Mouse (Mus musculus) testis, adult 2 months (tissue): Measurements from ENCODE around the gene Ntn3. TPM values are rescaled to one million over a fixed set of nuclear protein-coding genes. Genes with fewer than 3 reads are reported as not detected.

Experiments
- H3K27ac ChIP-seq: fragments of 200-500 bp; 2 replicates; pipeline ENCODE4 v1.5.1; 2012; ENCODE audit warnings: low read depth, low read length; ENCODE audit not compliant: control insufficient read depth, insufficient read depth
- H3K27me3 ChIP-seq: fragments of 200-500 bp; 2 replicates; pipeline ENCODE4 v1.6.1; 2012; ENCODE audit warnings: mild to moderate bottlenecking, low read length, moderate library complexity; ENCODE audit not compliant: control insufficient read depth, insufficient read depth
- H3K36me3 ChIP-seq: fragments of 200-500 bp; 2 replicates; pipeline ENCODE4 v1.6.1; 2012; ENCODE audit warnings: mild to moderate bottlenecking, low read length; ENCODE audit not compliant: control insufficient read depth, insufficient read depth
- H3K4me1 ChIP-seq: fragments of 200-500 bp; 2 replicates; pipeline ENCODE4 v1.6.1; 2012; ENCODE audit warnings: low read length; ENCODE audit not compliant: control insufficient read depth, insufficient read depth
- H3K4me3 ChIP-seq: fragments of 200-500 bp; 2 replicates; pipeline ENCODE4 v1.5.1; 2012; ENCODE audit warnings: low read depth, mild to moderate bottlenecking, low read length, moderate library complexity, mixed read lengths; ENCODE audit not compliant: control insufficient read depth
- CTCF ChIP-seq: fragments of 200-500 bp; IDR thresholded peaks from 2 replicates; pipeline ENCODE4 v1.5.1; 2012; ENCODE audit warnings: low read depth, mild to moderate bottlenecking, inconsistent platforms, low read length, moderate library complexity; ENCODE audit not compliant: control insufficient read depth, insufficient read depth, insufficient replicate concordance
- POLR2A ChIP-seq: fragments of 200-500 bp; IDR thresholded peaks from 2 replicates; pipeline ENCODE4 v1.6.1; 2012; ENCODE audit warnings: low read depth, mild to moderate bottlenecking, inconsistent platforms, low read length, moderate library complexity; ENCODE audit not compliant: control insufficient read depth
- polyA plus RNA-seq: library from polyadenylated mRNA; depleted of rRNA; stranded (reverse); fragments of >200 nt; gene quantifications from 2 replicates; pipeline ENCODE4 v1.2.3, GENCODE M21; 2012

The Ntn3 gene
- polyA plus RNA-seq, 1 experiment: 0.54 TPM

GRCm38 (mm10) chr17:24209916-24210240, 547 bp upstream of the Ntn3 start:
- Histone ChIP-seq H3K36me3 (no peaks in the 10 kb centered on the region), H3K4me1 (peaks cover 47% of the 10 kb centered on the region), H3K27me3 (no peaks in the 10 kb centered on the region), H3K4me3 (no peak overlapping the region), H3K27ac (no peak overlapping the region)
- TF ChIP-seq POLR2A (no peak), CTCF (no peak)

- H3K27me3 ChIP-seq: no peaks in the 10 kb centered on the region
- peaks cover 53% of the 10 kb centered on the region for H3K4me1 ChIP-seq
- no peak overlapping the region for H3K27ac ChIP-seq
These were observed 689 bp downstream of the Ntn3 start for GRCm38 (mm10) chr17:24208641-24209042.

GRCm38 (mm10) chr17:24207768-24208640, 1.3 kb downstream of the Ntn3 start:
- TF ChIP-seq CTCF: no peak
- TF ChIP-seq POLR2A: no peak
- H3K27me3 ChIP-seq: no peaks in the 10 kb centered on the region
- no peaks in the 10 kb centered on the region for H3K36me3 ChIP-seq
- no peak overlapping the region; the same call in 1 of the 2 replicates for H3K4me3 ChIP-seq
- H3K4me1 ChIP-seq: peaks cover 53% of the 10 kb centered on the region
- no peak overlapping the region for H3K27ac ChIP-seq

More at GRCm38 (mm10) chr17:24208641-24209042, 689 bp downstream of the Ntn3 start:
- H3K36me3 ChIP-seq: no peaks in the 10 kb centered on the region
- H3K4me3 ChIP-seq: peak overlapping the region; percentile 67
- no peak for TF ChIP-seq CTCF
- TF ChIP-seq POLR2A: no peak

GRCm38 (mm10) chr17:24206451-24207351, 2.6 kb downstream of the Ntn3 start:
- TF ChIP-seq CTCF (no peak), POLR2A (no peak)
- no peaks in the 10 kb centered on the region for H3K36me3 ChIP-seq
- H3K27ac ChIP-seq: no peak overlapping the region
- H3K4me3 ChIP-seq: peak overlapping the region; percentile 84
- peaks cover 47% of the 10 kb centered on the region for H3K4me1 ChIP-seq
- H3K27me3 ChIP-seq: no peaks in the 10 kb centered on the region

- Histone ChIP-seq H3K4me3 (peak overlapping the region; percentile 84), H3K27ac (peak overlapping the region; percentile 10; the same call in 1 of the 2 replicates), H3K27me3 (no peaks in the 10 kb centered on the region), H3K4me1 (peaks cover 47% of the 10 kb centered on the region), H3K36me3 (no peaks in the 10 kb centered on the region)
- TF ChIP-seq POLR2A (no peak), CTCF (no peak)
These were observed 3.4 kb downstream of the Ntn3 start for GRCm38 (mm10) chr17:24205908-24206361.

GRCm38 (mm10) chr17:24205284-24205888, 3.9 kb downstream of the Ntn3 start, which contains the start of gene Tbc1d24:
Gene Tbc1d24, minus strand, starts transcription at chr17:24205562.
- H3K4me3 ChIP-seq: peak within 1 kb of the TSS; percentile 84
- H3K27ac ChIP-seq: peak within 1 kb of the TSS; percentile 15; the same call in 1 of the 2 replicates
- TF ChIP-seq POLR2A: no peak; the same call in none of the 2 replicates
- TF ChIP-seq CTCF: no peak
- no peaks in the 10 kb centered on the region for H3K27me3 ChIP-seq
- H3K36me3 ChIP-seq: no peaks in the 10 kb centered on the region
- peaks cover 47% of the 10 kb centered on the region for H3K4me1 ChIP-seq

GRCm38 (mm10) chr17:24204846-24205245, 4.5 kb downstream of the Ntn3 start:
- no peaks in the 10 kb centered on the region for H3K36me3 ChIP-seq
- H3K27ac ChIP-seq: peak overlapping the region; percentile 15; the same call in 1 of the 2 replicates
- peaks cover 47% of the 10 kb centered on the region for H3K4me1 ChIP-seq
- no peaks in the 10 kb centered on the region for H3K27me3 ChIP-seq
- peak overlapping the region; percentile 84 for H3K4me3 ChIP-seq
- TF ChIP-seq POLR2A (peak; percentile 1; the same call in 1 of the 2 replicates), CTCF (no peak)
